Mouse (Mus musculus) limb, embryonic 14.5 days (tissue): ENCODE measurements around the gene Gm49355. TPM values are rescaled to one million over a fixed set of nuclear protein-coding genes. Genes with fewer than 3 reads are reported as not detected.

Source experiments
- ATAC-seq: fragments of 200-750 bp; cut with Nextera tagmentation; 2 replicates; pipeline ENCODE4 v1.8.0; 2017; ENCODE audit warnings: low read depth, moderate number of reproducible peaks, moderate TSS enrichment; ENCODE audit not compliant: low FRiP score
- DNase-seq: peaks from one replicate; pipeline ENCODE4 v3.0.0-alpha.2; 2015; ENCODE audit warnings: low spot score
- H3K27ac ChIP-seq: fragments of 300-500 bp; sonication (generic); replicated peaks from 2 replicates; pipeline ENCODE4 v1.5.1; 2014; ENCODE audit warnings: low read depth, mild to moderate bottlenecking, low read length, moderate library complexity, mixed read lengths
- H3K27me3 ChIP-seq: fragments of 300-500 bp; sonication (generic); 2 replicates; pipeline ENCODE4 v1.6.1; 2014; ENCODE audit warnings: low read length, mixed read lengths; ENCODE audit not compliant: control insufficient read depth, insufficient read depth
- H3K36me3 ChIP-seq: fragments of 300-500 bp; sonication (generic); 2 replicates; pipeline ENCODE4 v1.6.1; 2014; ENCODE audit warnings: mild to moderate bottlenecking, low read length, moderate library complexity, mixed read lengths; ENCODE audit not compliant: control insufficient read depth, insufficient read depth
- H3K4me1 ChIP-seq: fragments of 300-500 bp; sonication (generic); 2 replicates; pipeline ENCODE4 v1.6.1; 2014; ENCODE audit warnings: antibody characterized with exemption, low read length, mixed read lengths; ENCODE audit not compliant: control insufficient read depth, insufficient read depth
- H3K4me2 ChIP-seq: fragments of 300-500 bp; sonication (generic); replicated peaks from 2 replicates; pipeline ENCODE4 v1.6.1; 2014; ENCODE audit warnings: low read depth, mild to moderate bottlenecking, low read length, moderate library complexity; ENCODE audit not compliant: severe bottlenecking
- H3K4me3 ChIP-seq: fragments of 300-500 bp; sonication (generic); replicated peaks from 2 replicates; pipeline ENCODE4 v1.5.1; 2014; ENCODE audit warnings: low read length
- H3K9ac ChIP-seq: fragments of 300-500 bp; sonication (generic); 2 replicates; pipeline ENCODE4 v1.6.1; 2014; ENCODE audit warnings: mild to moderate bottlenecking, low read depth, low read length, moderate library complexity; ENCODE audit not compliant: severe bottlenecking
- H3K9me3 ChIP-seq: fragments of 300-500 bp; sonication (generic); 2 replicates; pipeline ENCODE4 v1.6.1; 2016; ENCODE audit warnings: low read length; ENCODE audit not compliant: control insufficient read depth
- POLR2A ChIP-seq: fragments of 200-500 bp; IDR thresholded peaks from 2 replicates; pipeline ENCODE4 v1.8.0; 2012; ENCODE audit warnings: inconsistent platforms, mild to moderate bottlenecking, moderate library complexity, borderline replicate concordance; ENCODE audit not compliant: insufficient read depth, insufficient read length; ENCODE audit errors: extremely low read depth
- WGBS: fragments of 180-500 bp; shearing (Covaris S2); extraction: QIAGEN DNeasy Blood & Tissue Kit; methylation state at CpG from one replicate; pipeline ENCODE4 v1.1.7; 2014; 5-methylcytosine and 5-hydroxymethylcytosine counted together
- polyA plus RNA-seq, 2 experiments: library from polyadenylated mRNA; depleted of rRNA in 1 of 2; stranded (reverse) in 1 of 2; unstranded in 1 of 2; fragments of >200 nt; fragmentation: Nextera tagmentation in 1 of 2; extraction: Ambion mirVana in 1 of 2; gene quantifications; 2 replicates each; pipeline versions ENCODE4 v1.2.1 to v1.2.3; 2012 to 2014

Gm49355 gene
- polyA plus RNA-seq, 2 experiments, result 0.09 to 0.11 TPM

DNA sequence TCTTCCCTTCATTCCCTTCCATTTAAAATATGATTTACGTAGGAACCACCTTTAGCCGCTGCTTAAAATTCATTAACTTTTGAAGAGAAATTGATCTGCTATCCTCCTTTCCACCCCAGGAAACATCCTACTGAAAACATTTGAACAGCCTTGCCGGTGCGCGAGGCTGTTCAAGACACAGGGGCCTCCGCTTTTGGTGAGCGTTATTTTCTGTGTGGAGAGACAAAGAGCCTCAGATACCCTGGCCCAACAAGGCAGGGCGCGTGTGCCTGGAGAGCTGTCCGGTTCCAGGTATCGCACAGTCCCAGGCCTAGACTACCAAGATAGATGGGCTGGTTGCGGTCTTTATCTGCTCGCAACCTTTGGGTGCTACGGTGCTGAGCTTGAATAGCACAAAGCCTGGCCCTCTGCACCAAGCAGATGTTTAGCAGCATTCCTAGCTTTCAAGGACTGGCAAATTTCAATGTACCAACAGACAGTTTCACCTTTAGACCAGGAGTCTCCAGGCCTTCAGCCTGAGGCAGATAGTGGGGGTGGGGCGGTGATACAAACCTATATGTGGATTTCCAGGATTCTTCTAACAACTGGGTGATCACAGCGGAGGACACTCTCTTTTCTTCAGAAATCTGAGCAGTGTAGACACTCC is 66.6 kb downstream of the Gm49355 start:
- DNase-seq, result no peak
- WGBS, result 9% methylated on average over 16 of the region's 16 CpGs
- peaks cover 88% of the 10 kb centered on the region for H3K27me3 ChIP-seq

More for the DNA sequence above, 66.6 kb downstream of the Gm49355 start:
- H3K27ac ChIP-seq, result no peak overlapping the region
- H3K9me3 ChIP-seq, result no peaks in the 10 kb centered on the region
- H3K36me3 ChIP-seq, result no peaks in the 10 kb centered on the region
- no peak overlapping the region for H3K4me3 ChIP-seq
- ATAC-seq, result no peak
- no peak for TF ChIP-seq POLR2A
- peaks cover 3% of the 10 kb centered on the region; the same call in 1 of the 2 replicates for H3K4me1 ChIP-seq
- no peak overlapping the region for H3K4me2 ChIP-seq
- no peak overlapping the region for H3K9ac ChIP-seq

Other genes with a start within 250 kb of the Gm49355 start
- 16.0 and 26.9 TPM in 2 replicates for gene 3830406C13Rik, start 197 bp downstream of the Gm49355 start, polyA plus RNA-seq (2012; rRNA removed)
- 43.8 and 49.6 TPM in 2 replicates for gene 3830406C13Rik, start 197 bp downstream of the Gm49355 start, polyA plus RNA-seq (2014; fragmentation: Nextera tagmentation; extraction: Ambion mirVana)
- gene Fezf2, start 64.2 kb downstream of the Gm49355 start, polyA plus RNA-seq (2012; rRNA removed), result 0.10 and 0.54 TPM in 2 replicates
- gene Fezf2, start 64.2 kb downstream of the Gm49355 start, polyA plus RNA-seq (2014; fragmentation: Nextera tagmentation; extraction: Ambion mirVana), result 0.17 TPM in 1 of 2 replicates, not detected in the other